Mouse (Mus musculus) stomach, embryonic 16.5 days (tissue): ENCODE results near the gene Dync1li1. TPM values are rescaled to one million over a fixed set of nuclear protein-coding genes. Genes with fewer than 3 reads are reported as not detected.

Experiments used
- ATAC-seq: fragments of 200-750 bp; cut with Nextera tagmentation; 2 replicates; pipeline ENCODE4 v1.8.0; 2017; ENCODE audit warnings: moderate number of reproducible peaks, moderate TSS enrichment; ENCODE audit not compliant: insufficient read depth, low FRiP score
- H3K27ac ChIP-seq: fragments of 300-500 bp; sonication (generic); 2 replicates; pipeline ENCODE4 v1.5.1; 2014; ENCODE audit warnings: low read length
- H3K27me3 ChIP-seq: fragments of 300-500 bp; sonication (generic); 2 replicates; pipeline ENCODE4 v1.6.1; 2014; ENCODE audit warnings: low read length, control low read depth, mixed read lengths; ENCODE audit not compliant: control insufficient read depth, insufficient read depth
- H3K36me3 ChIP-seq: fragments of 300-500 bp; sonication (generic); 2 replicates; pipeline ENCODE4 v1.6.1; 2014; ENCODE audit warnings: low read length; ENCODE audit not compliant: control insufficient read depth, insufficient read depth
- H3K4me1 ChIP-seq: fragments of 300-500 bp; sonication (generic); 2 replicates; pipeline ENCODE4 v1.6.1; 2014; ENCODE audit warnings: low read length, control low read depth, mixed read lengths; ENCODE audit not compliant: control insufficient read depth, insufficient read depth
- H3K4me2 ChIP-seq: fragments of 300-500 bp; sonication (generic); 2 replicates; pipeline ENCODE4 v1.6.1; 2014; ENCODE audit warnings: low read depth, low read length, mixed read lengths
- H3K4me3 ChIP-seq: fragments of 300-500 bp; sonication (generic); replicated peaks from 2 replicates; pipeline ENCODE4 v1.5.1; 2014; ENCODE audit warnings: mild to moderate bottlenecking, low read length
- H3K9ac ChIP-seq: fragments of 300-500 bp; sonication (generic); 2 replicates; pipeline ENCODE4 v1.6.1; 2014; ENCODE audit warnings: low read length
- H3K9me3 ChIP-seq: fragments of 300-500 bp; sonication (generic); replicated peaks from 2 replicates; pipeline ENCODE4 v1.6.1; 2016; ENCODE audit warnings: low read length, control low read depth; ENCODE audit not compliant: control insufficient read depth
- WGBS: fragments of 180-500 bp; shearing (Covaris S2); extraction: QIAGEN DNeasy Blood & Tissue Kit; methylation state at CpG from one replicate; pipeline ENCODE4 v1.1.7; 2014; 5-methylcytosine and 5-hydroxymethylcytosine counted together
- polyA plus RNA-seq: library from polyadenylated mRNA; unstranded; fragments of >200 nt; fragmentation: Nextera tagmentation; extraction: Ambion mirVana; gene quantifications from 2 replicates; pipeline ENCODE4 v1.2.1, GENCODE M21; 2015

Dync1li1 gene
- polyA plus RNA-seq, 1 experiment from 2014 or later: 45.2 TPM

GRCm38 (mm10) chr9:114650938-114651634, 37.5 kb upstream of the Dync1li1 start:
- WGBS: 55% methylated on average over 21 of the region's 21 CpGs
- H3K4me3 ChIP-seq: no peak overlapping the region
- H3K4me2 ChIP-seq: no peak overlapping the region
- H3K27ac ChIP-seq: no peak overlapping the region
- H3K9me3 ChIP-seq: no peaks in the 10 kb centered on the region
- no peaks in the 10 kb centered on the region for H3K4me1 ChIP-seq
- H3K27me3 ChIP-seq: no peaks in the 10 kb centered on the region
- no peak overlapping the region for H3K9ac ChIP-seq
- H3K36me3 ChIP-seq: no peaks in the 10 kb centered on the region
- no peak for ATAC-seq

DNA sequence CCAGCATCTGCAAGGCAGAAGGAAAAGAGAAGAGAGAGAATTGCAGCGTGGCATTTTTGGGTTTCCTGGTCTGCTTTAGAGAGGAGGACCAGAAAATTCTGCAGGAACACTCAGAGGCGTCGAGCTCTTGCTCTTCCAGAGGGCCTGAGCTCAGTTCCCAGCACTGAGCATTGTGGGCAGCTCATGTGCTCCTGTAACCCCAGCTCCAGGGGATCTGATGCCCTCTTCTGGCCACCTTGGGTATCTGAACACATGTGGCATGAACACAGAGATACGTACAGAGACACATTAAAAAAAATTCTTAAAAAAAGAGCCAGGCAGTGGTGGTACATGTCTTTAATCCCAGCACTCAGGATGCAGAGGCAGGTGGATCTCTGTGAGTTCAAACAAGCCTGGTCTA, 33.2 kb upstream of the Dync1li1 start:
- no peak overlapping the region for H3K27ac ChIP-seq

DNA sequence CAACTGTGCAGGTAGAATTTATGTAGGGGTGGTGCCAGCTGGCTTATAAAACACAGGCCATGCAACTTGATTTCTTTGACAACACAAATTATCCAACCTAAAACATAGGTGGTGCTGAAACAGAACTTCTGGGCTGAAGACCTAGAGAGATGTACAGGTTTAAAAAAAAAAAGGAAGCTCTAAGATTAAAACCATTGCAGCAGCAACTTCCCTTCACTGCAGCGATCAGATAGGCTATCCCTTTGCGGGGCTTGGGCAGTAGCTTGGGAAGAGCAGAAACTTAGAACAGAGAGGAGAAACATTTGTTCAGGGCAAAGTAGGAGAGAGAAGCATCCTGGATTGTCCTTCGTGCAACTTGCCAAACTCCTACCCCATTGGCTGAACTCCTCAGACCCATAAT, 31.9 kb upstream of the Dync1li1 start:
- H3K27me3 ChIP-seq: no peaks in the 10 kb centered on the region
- no peak overlapping the region for H3K9ac ChIP-seq
- H3K4me2 ChIP-seq: no peak overlapping the region
- 78% methylated on average over 3 of the region's 3 CpGs for WGBS
- ATAC-seq: no peak
- H3K4me1 ChIP-seq: no peaks in the 10 kb centered on the region
- no peak overlapping the region for H3K4me3 ChIP-seq
- no peaks in the 10 kb centered on the region for H3K9me3 ChIP-seq
- H3K27ac ChIP-seq: no peak overlapping the region
- H3K36me3 ChIP-seq: no peaks in the 10 kb centered on the region

More for the DNA sequence above, 33.2 kb upstream of the Dync1li1 start:
- no peaks in the 10 kb centered on the region for H3K9me3 ChIP-seq
- H3K36me3 ChIP-seq: no peaks in the 10 kb centered on the region
- no peak overlapping the region for H3K4me2 ChIP-seq
- H3K4me3 ChIP-seq: no peak overlapping the region
- no peak for ATAC-seq
- H3K9ac ChIP-seq: no peak overlapping the region
- H3K27me3 ChIP-seq: no peaks in the 10 kb centered on the region
- H3K4me1 ChIP-seq: no peaks in the 10 kb centered on the region
- WGBS: 88% methylated on average over 4 of the region's 4 CpGs

- Histone ChIP-seq H3K9me3 (no peaks in the 10 kb centered on the region), H3K4me1 (no peaks in the 10 kb centered on the region), H3K36me3 (no peaks in the 10 kb centered on the region), H3K4me3 (no peak overlapping the region), H3K4me2 (no peak overlapping the region), H3K27me3 (no peaks in the 10 kb centered on the region), H3K27ac (no peak overlapping the region), H3K9ac (no peak overlapping the region)
- no peak for ATAC-seq
- 85% methylated on average over 6 of the region's 6 CpGs for WGBS
Observed at GRCm38 (mm10) chr9:114660506-114660905, 28.1 kb upstream of the Dync1li1 start.

DNA sequence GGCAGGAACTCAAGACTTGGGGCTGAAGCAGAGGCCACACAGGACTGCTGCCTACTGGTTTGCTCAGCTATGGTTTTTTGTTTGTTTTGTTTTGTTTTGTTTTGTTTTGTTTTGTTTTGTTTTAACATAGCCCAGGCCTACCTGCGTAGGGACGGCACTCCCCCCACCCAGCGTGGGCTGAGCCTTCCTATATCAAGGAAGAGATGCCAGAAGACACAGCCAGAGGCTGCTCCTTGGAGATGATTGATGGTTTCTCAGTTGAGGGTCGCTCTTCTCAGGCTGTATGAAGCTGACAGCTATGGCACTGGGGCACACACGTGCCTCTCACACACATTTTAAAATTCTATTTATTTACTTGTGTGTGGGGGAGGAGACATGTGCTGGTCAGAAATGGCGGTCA, 27.6 kb upstream of the Dync1li1 start:
- Histone ChIP-seq H3K27ac (no peak overlapping the region), H3K9me3 (no peaks in the 10 kb centered on the region), H3K4me2 (no peak overlapping the region), H3K9ac (no peak overlapping the region), H3K36me3 (no peaks in the 10 kb centered on the region), H3K4me1 (no peaks in the 10 kb centered on the region), H3K4me3 (no peak overlapping the region), H3K27me3 (no peaks in the 10 kb centered on the region)
- no peak for ATAC-seq
- 58% methylated on average over 6 of the region's 6 CpGs for WGBS

- H3K27ac ChIP-seq: no peak overlapping the region
- H3K27me3 ChIP-seq: no peaks in the 10 kb centered on the region
- no peak for ATAC-seq
- H3K36me3 ChIP-seq: no peaks in the 10 kb centered on the region
- 28% methylated on average over 7 of the region's 7 CpGs for WGBS
- H3K9ac ChIP-seq: no peak overlapping the region
- H3K4me1 ChIP-seq: no peaks in the 10 kb centered on the region
- no peak overlapping the region for H3K4me3 ChIP-seq
- no peak overlapping the region for H3K4me2 ChIP-seq
- H3K9me3 ChIP-seq: no peaks in the 10 kb centered on the region
Observed at GRCm38 (mm10) chr9:114661991-114662390, 26.6 kb upstream of the Dync1li1 start.

DNA sequence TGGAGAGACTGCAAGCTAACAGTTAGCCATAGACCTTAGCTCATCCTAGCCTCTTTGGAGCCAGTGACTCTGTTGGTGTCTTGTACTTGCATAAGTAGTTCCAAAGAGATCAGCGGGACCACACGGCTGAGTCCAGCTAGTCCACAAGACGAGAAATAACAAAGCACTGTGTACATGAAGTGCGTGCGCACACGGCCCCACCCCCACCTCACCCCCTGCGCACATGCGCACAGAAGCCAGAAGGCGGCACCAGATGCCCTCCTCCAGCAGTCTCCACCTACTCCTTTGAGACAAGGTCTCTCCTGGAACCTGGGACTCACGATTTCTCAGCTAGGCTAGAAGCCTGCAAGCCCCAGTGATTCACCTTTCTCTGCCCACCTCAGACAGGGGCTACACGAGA, 24.8 kb upstream of the Dync1li1 start:
- no peaks in the 10 kb centered on the region for H3K27me3 ChIP-seq
- no peak overlapping the region for H3K27ac ChIP-seq
- H3K9ac ChIP-seq: no peak overlapping the region
- no peak for ATAC-seq
- 83% methylated on average over 11 of the region's 11 CpGs for WGBS
- H3K36me3 ChIP-seq: no peaks in the 10 kb centered on the region
- no peaks in the 10 kb centered on the region for H3K9me3 ChIP-seq
- H3K4me2 ChIP-seq: no peak overlapping the region
- no peaks in the 10 kb centered on the region for H3K4me1 ChIP-seq
- no peak overlapping the region for H3K4me3 ChIP-seq

- no peak overlapping the region for H3K27ac ChIP-seq
- H3K4me2 ChIP-seq: no peak overlapping the region
- peaks cover 2% of the 10 kb centered on the region; the same call in 1 of the 2 replicates for H3K9me3 ChIP-seq
- H3K27me3 ChIP-seq: no peaks in the 10 kb centered on the region
- ATAC-seq: no peak
- no peak overlapping the region for H3K4me3 ChIP-seq
- no peaks in the 10 kb centered on the region for H3K4me1 ChIP-seq
- no peak overlapping the region for H3K9ac ChIP-seq
- no peaks in the 10 kb centered on the region for H3K36me3 ChIP-seq
- WGBS: 84% methylated on average over 10 of the region's 10 CpGs
Observed at GRCm38 (mm10) chr9:114666858-114667257, 21.7 kb upstream of the Dync1li1 start.

- Histone ChIP-seq H3K4me3 (no peak overlapping the region), H3K4me1 (peaks cover 2% of the 10 kb centered on the region; the same call in 1 of the 2 replicates), H3K27ac (no peak overlapping the region), H3K9ac (no peak overlapping the region), H3K4me2 (no peak overlapping the region), H3K36me3 (no peaks in the 10 kb centered on the region), H3K27me3 (no peaks in the 10 kb centered on the region), H3K9me3 (peaks cover 5% of the 10 kb centered on the region; the same call in 1 of the 2 replicates)
- WGBS: 75% methylated on average over 4 of the region's 4 CpGs
- no peak for ATAC-seq
Observed at GRCm38 (mm10) chr9:114668047-114668446, 20.5 kb upstream of the Dync1li1 start.
